Mouse (Mus musculus) heart, embryonic 12.5 days (tissue): ENCODE measurements around the gene Noa1. TPM values are rescaled to one million over a fixed set of nuclear protein-coding genes. Genes with fewer than 3 reads are reported as not detected.

Source experiments
- ATAC-seq: fragments of 200-750 bp; cut with Nextera tagmentation; 2 replicates; pipeline ENCODE4 v1.8.0; 2017; ENCODE audit warnings: moderate TSS enrichment, moderate library complexity; ENCODE audit not compliant: insufficient number of reproducible peaks, low FRiP score
- H3K27ac ChIP-seq: fragments of 300-500 bp; sonication (generic); 2 replicates; pipeline ENCODE4 v1.5.1; 2016; ENCODE audit warnings: mild to moderate bottlenecking, moderate library complexity; ENCODE audit not compliant: poor library complexity, severe bottlenecking
- H3K27me3 ChIP-seq: fragments of 300-500 bp; sonication (generic); replicated peaks from 2 replicates; pipeline ENCODE4 v1.6.1; 2016; ENCODE audit warnings: mild to moderate bottlenecking, moderate library complexity
- H3K36me3 ChIP-seq: fragments of 300-500 bp; sonication (generic); 2 replicates; pipeline ENCODE4 v1.6.1; 2016; ENCODE audit warnings: mild to moderate bottlenecking, moderate library complexity
- H3K4me1 ChIP-seq: fragments of 300-500 bp; sonication (generic); replicated peaks from 2 replicates; pipeline ENCODE4 v1.6.1; 2016; ENCODE audit warnings: mild to moderate bottlenecking
- H3K4me2 ChIP-seq: fragments of 300-500 bp; sonication (generic); 2 replicates; pipeline ENCODE4 v1.6.1; 2016; ENCODE audit warnings: mild to moderate bottlenecking, moderate library complexity
- H3K4me3 ChIP-seq: fragments of 300-500 bp; sonication (generic); 2 replicates; pipeline ENCODE4 v1.5.1; 2016; ENCODE audit warnings: mild to moderate bottlenecking
- H3K9ac ChIP-seq: fragments of 300-500 bp; sonication (generic); 2 replicates; pipeline ENCODE4 v1.6.1; 2016; ENCODE audit warnings: mild to moderate bottlenecking, moderate library complexity
- H3K9me3 ChIP-seq: fragments of 300-500 bp; sonication (generic); replicated peaks from 2 replicates; pipeline ENCODE4 v1.6.1; 2016; ENCODE audit warnings: mild to moderate bottlenecking, moderate library complexity
- WGBS: fragments of 180-500 bp; shearing (Covaris S2); methylation state at CpG from one replicate; pipeline ENCODE4 v1.1.7; 2016; 5-methylcytosine and 5-hydroxymethylcytosine counted together
- polyA plus RNA-seq: library from polyadenylated mRNA; unstranded; fragments of >200 nt; fragmentation: Nextera tagmentation; extraction: Ambion mirVana; gene quantifications from 2 replicates; pipeline ENCODE4 v1.2.1, GENCODE M21; 2016

Gene Noa1
- polyA plus RNA-seq = 22.9 and 23.0 TPM in 2 replicates

DNA sequence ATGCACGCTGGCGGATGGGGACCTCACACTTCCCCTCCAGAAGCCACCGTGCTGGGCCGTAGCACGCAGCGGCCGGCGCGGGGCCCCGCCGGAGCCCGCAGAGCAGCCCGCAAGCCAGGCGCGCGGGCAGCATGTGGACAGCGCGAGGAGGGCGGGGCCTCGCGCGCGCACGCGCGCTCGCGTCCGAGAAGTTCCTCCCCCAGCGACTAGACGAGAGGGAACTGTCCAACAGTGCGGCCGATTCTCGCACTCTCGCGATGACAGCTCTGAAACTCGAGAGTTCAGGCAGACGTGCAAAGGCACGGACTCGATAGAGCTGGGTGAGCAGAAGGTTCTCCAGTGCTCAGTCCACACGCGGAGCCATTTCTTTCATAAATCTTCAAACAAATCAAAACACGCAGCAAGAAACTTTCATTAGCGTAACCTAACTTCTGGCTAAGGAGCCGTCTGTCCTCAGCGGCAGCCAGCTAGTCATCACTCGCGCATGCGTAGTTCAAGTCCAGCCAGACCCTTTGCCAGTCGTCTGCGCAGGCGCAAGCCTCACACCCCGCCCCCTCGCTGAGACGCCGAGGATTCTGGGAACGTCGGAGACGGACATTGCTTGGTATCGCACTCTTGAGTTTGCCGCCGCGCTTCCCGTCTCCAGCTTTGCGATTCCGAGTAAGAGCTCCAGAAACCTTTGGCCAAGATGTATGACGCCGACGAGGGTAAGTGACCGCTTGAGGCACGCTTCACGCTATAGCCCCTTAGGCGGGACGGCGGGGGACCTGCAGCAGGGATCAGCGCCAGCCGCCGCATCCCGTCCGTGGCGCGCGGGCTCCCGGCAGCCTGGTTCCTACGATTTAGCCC, at the start of gene Noa1, which contains the start of gene Polr2b:
TSS of gene Noa1 (minus strand) at position 161 of the 849 bp plus-strand sequence.
TSS of gene Polr2b (plus strand) at position 224 of the 849 bp plus-strand sequence.
- Histone ChIP-seq H3K36me3 (peaks cover 41% of the 10 kb centered on the region), H3K4me3 (peak within 1 kb of the TSS; percentile 86), H3K27ac (peak within 1 kb of the TSS; percentile 92), H3K27me3 (no peaks in the 10 kb centered on the region), H3K4me2 (peak within 1 kb of the TSS; percentile 94), H3K9ac (peak within 1 kb of the TSS; percentile 85), H3K4me1 (peaks cover 21% of the 10 kb centered on the region), H3K9me3 (no peaks in the 10 kb centered on the region)
- under 1% methylated on average over 85 of the region's 85 CpGs for WGBS
- peak; percentile 97 for ATAC-seq

DNA sequence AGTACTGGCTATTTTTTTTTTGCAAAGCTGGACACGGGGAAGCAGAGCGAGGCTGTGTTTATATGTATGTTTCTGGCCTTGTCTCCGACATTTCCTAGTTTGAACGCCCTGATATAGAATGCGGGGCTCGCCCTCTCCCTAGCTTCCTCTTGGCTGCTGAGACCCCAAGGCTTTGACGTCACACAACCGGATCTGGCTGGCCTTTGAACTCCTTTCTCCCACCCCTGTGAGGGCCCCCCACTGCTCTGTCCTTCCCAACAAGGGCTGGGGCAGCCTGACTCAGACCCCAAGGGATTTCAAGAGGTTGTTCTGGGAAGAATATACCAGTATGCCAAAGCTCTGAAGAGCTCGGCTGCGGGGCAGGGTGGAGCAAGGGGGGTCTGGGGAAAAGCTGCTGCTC, 48.5 kb upstream of the Noa1 start:
- no peaks in the 10 kb centered on the region for H3K9me3 ChIP-seq
- peak overlapping the region; percentile 54 for H3K4me3 ChIP-seq
- H3K9ac ChIP-seq = peak overlapping the region; percentile 69
- peak overlapping the region; percentile 48; the same call in 1 of the 2 replicates for H3K27ac ChIP-seq
- 3% methylated on average over 10 of the region's 10 CpGs for WGBS
- no peaks in the 10 kb centered on the region for H3K36me3 ChIP-seq
- 0 out of 2 replicates have a peak, but pooled peaks cover 4% of the 10 kb centered on the region for H3K27me3 ChIP-seq
- H3K4me2 ChIP-seq = peak overlapping the region; percentile 72
- peak; percentile 71 for ATAC-seq
- peaks cover 24% of the 10 kb centered on the region for H3K4me1 ChIP-seq

DNA sequence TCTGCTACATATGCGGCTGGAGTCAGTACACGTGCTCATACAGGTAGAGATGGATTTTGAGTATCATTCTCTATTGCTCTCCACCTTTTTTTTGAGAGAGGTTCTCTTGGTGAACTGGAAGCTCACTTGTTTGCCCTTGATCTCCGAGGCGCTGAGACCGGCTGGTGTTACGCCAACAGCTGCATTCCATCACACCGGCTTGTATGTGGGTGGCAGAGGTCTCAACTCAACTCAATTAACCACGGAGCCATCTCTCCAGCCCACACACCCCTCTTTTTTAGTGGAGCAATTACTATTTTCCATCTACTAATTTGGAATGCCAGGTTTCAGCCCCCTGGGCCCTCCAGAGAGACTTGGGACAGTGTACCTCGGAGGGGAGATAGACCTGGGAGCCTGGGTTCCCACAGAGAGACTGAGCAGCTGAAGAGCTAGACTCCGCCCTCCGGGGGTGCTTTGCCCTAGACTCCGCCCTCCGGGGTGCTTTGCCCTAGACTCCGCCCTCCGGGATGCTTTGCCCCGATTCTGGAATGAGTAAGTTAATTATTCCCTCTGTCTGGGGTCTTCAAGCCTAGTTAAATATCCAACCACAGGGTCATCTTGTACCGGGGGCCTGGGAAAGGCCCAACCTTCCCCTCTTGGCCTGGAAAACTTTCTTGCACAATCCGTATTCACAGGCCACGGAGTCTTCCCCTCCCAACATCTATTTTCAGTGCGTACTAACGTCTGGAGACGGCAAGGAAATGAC, 47.7 kb upstream of the Noa1 start:
- peak overlapping the region; percentile 69 for H3K9ac ChIP-seq
- H3K27me3 ChIP-seq = 0 out of 2 replicates have a peak, but pooled peaks cover 4% of the 10 kb centered on the region
- peaks cover 24% of the 10 kb centered on the region for H3K4me1 ChIP-seq
- peak; percentile 80 for ATAC-seq
- WGBS = 14% methylated on average over 22 of the region's 22 CpGs
- H3K9me3 ChIP-seq = no peaks in the 10 kb centered on the region
- peak overlapping the region; percentile 54 for H3K4me3 ChIP-seq
- H3K4me2 ChIP-seq = peak overlapping the region; percentile 72
- H3K36me3 ChIP-seq = no peaks in the 10 kb centered on the region
- H3K27ac ChIP-seq = peak overlapping the region; percentile 48; the same call in 1 of the 2 replicates

DNA sequence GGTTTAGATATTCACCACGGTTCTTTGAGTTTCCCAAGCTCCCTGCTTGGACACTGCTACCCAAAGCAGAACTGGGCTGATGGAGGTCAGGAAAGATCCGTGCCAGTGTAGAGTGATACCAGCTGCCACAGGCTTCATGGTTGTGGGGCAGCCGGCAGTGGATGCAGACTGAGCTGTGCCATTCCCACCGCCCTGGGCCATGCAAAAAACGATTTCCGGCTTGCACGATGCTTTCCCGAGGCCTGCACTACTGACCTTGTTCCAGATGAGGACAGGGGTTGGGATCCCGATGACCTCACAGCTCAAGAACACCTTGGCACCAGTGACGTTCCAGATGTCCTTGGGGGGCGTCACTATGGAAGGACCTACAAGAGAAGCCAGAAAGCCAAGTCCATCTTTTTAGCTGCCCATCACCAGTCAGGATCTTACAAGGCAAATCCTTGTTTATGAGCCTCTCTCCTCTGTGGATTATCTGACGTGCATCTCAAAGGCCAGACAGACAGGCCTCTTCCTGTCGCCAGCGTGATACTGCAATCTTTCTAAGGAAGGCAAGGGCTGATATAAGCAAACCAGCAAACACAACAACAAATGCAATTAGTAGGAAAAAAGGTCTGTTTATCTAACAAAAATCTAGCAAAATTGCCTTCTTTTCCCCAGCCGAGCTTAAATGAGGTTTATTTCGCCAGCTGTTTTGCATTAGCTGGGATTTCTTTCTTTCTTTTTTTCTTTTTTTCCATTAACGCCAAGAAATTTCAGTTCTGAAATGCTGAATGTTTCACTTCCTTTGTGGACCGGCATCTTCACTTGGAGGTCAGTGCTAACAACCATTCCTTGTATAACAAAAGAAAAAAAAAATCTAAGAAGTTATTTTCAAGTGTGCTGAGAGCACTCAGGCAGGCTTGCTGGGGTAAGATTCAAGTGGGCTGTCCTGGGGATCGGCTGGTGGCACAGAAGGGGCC, 45.7 kb upstream of the Noa1 start:
- no peak for ATAC-seq
- Histone ChIP-seq H3K9me3 (no peaks in the 10 kb centered on the region), H3K4me2 (no peak overlapping the region), H3K27ac (0 out of 2 replicates have a peak overlapping the region, but pooled peaks have one; percentile 28), H3K27me3 (0 out of 2 replicates have a peak, but pooled peaks cover 4% of the 10 kb centered on the region), H3K9ac (no peak overlapping the region), H3K4me1 (peaks cover 21% of the 10 kb centered on the region), H3K4me3 (no peak overlapping the region), H3K36me3 (peaks cover 4% of the 10 kb centered on the region)
- WGBS = 64% methylated on average over 19 of the region's 19 CpGs

DNA sequence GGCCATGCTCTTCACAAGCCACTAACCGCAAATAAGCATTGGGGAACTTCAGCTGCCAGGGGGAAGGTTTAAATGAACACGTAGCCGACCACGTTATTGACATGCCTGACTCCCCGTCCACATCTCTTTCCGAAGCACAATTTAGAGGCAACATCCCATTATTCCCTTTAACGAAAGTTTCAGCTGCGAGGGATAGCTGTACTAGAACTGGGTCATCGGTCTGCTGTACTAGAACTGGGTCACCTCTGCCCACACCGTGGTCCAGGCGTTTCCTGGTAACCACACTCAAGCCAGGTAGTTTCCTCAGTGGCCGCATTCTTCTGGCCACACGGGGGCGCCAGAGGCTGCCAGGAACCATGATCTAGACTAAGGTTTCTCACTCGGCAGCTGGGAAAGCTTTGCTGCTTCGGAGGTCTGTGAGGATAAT, 44.5 kb upstream of the Noa1 start:
- ATAC-seq = no peak
- peak overlapping the region; percentile 57 for H3K4me2 ChIP-seq
- H3K9ac ChIP-seq = no peak overlapping the region
- no peak overlapping the region for H3K27ac ChIP-seq
- WGBS = 7% methylated on average over 16 of the region's 16 CpGs
- H3K27me3 ChIP-seq = 0 out of 2 replicates have a peak, but pooled peaks cover 4% of the 10 kb centered on the region
- H3K36me3 ChIP-seq = peaks cover 16% of the 10 kb centered on the region
- H3K9me3 ChIP-seq = no peaks in the 10 kb centered on the region
- H3K4me1 ChIP-seq = peaks cover 21% of the 10 kb centered on the region
- no peak overlapping the region for H3K4me3 ChIP-seq

DNA sequence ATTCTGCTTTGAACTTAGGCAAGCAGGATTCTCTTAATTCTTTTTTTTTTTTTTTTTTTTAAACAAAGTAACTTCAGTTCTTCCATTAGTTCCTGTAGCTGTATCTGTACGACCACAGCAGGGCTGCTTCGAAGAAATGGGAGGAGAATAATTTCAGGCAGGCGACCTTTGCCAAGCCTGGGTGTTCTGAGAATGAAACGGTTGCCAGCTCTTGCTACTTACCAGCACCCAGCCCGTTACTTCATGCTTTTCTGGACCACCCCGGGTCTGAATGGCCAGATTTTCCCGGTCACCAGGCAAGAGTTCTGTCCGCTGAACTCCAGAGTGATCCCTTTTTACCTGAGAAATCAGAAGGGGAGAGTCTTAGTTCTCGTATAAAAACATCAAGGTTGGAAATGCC, 41.8 kb upstream of the Noa1 start:
- H3K4me2 ChIP-seq = no peak overlapping the region

DNA sequence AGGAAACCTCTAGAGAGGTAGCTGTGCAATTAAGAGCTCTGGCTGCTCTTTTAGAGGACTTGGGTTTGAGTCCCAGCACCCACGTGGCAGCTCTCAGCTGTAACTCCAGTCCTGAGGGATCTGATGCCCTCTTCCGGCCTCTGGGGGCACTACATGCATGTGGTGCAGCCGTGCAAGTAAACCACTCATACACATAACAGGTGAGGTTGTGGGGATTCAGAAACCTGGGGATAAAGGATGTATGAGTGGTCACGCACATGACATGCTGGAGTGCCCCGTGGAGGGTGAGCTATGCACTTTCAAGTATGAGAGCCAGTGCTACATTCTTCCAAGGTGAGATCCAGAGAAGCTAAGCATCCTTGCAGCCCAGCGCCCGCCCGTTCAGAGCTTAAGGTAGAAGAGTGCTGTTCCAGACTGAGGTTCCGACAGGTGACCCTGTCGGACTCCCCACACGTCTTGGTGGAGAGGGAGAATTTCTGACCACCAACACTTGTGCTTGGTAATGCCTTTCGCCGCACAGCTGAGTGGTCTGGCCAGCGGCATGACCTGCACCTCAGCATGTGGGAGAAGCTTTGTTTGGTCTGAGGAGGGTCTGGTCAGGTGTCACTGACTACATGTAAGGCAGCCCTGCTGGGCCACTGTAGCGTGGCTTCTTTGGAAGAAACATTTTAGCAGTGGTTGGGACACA, 40.2 kb upstream of the Noa1 start:
- H3K4me3 ChIP-seq = no peak overlapping the region
- H3K9ac ChIP-seq = no peak overlapping the region
- 0 out of 2 replicates have a peak, but pooled peaks cover 3% of the 10 kb centered on the region for H3K4me1 ChIP-seq
- H3K27ac ChIP-seq = no peak overlapping the region
- no peak for ATAC-seq
- H3K36me3 ChIP-seq = peaks cover 55% of the 10 kb centered on the region
- WGBS = 92% methylated on average over 15 of the region's 15 CpGs
- no peaks in the 10 kb centered on the region for H3K27me3 ChIP-seq
- no peaks in the 10 kb centered on the region for H3K9me3 ChIP-seq
- no peak overlapping the region for H3K4me2 ChIP-seq

More for the DNA sequence above, 41.8 kb upstream of the Noa1 start:
- H3K27me3 ChIP-seq = 0 out of 2 replicates have a peak, but pooled peaks cover 4% of the 10 kb centered on the region
- WGBS = 80% methylated on average over 9 of the region's 9 CpGs
- no peak overlapping the region for H3K9ac ChIP-seq
- no peak overlapping the region for H3K27ac ChIP-seq
- H3K4me3 ChIP-seq = no peak overlapping the region
- no peak for ATAC-seq
- H3K36me3 ChIP-seq = peaks cover 42% of the 10 kb centered on the region
- H3K4me1 ChIP-seq = 0 out of 2 replicates have a peak, but pooled peaks cover 8% of the 10 kb centered on the region
- H3K9me3 ChIP-seq = no peaks in the 10 kb centered on the region

DNA sequence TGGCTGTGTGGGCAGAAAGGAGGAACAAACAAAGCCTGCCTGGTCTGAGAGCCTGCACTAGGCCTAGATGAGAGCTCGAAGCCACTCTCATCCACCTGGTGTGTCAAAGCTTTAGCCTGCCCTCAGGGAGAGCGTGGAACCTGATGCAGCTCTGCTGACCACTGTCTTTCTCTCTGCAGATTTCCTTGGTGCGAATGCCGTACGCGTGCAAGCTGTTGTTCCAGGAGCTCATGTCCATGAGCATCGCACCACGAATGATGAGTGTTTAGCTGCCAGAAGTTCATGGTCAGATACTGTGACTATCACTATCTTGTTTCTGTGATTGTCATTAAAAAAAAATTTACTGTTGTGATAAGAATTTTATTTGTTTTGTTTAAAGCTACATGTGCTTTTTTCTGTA, 39.0 kb upstream of the Noa1 start:
- no peak overlapping the region for H3K4me3 ChIP-seq
- no peak overlapping the region for H3K27ac ChIP-seq
- H3K4me2 ChIP-seq = no peak overlapping the region
- no peaks in the 10 kb centered on the region for H3K4me1 ChIP-seq
- WGBS = 96% methylated on average over 8 of the region's 8 CpGs
- H3K9me3 ChIP-seq = no peaks in the 10 kb centered on the region
- H3K36me3 ChIP-seq = peaks cover 62% of the 10 kb centered on the region
- no peak for ATAC-seq
- H3K9ac ChIP-seq = no peak overlapping the region
- H3K27me3 ChIP-seq = no peaks in the 10 kb centered on the region

DNA sequence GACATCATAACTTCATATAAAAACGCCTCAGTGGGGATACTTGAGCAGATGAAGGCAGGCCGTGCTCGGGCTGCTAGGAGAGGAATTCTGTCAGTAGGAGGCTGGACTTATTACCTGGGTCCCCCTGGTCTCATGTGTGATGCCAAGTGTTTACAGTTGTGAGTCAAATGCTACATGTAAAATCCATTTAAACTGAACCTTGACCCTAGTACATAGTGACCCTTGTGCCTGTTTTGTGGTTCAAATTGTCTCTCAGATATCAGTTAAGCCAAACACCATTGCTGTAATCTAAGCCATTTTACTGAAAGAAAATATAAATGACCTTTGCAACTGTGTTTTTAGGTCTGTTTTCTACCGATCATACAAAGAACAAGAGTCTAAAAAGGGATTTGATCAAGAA, 30.1 kb upstream of the Noa1 start:
- H3K4me2 ChIP-seq = no peak overlapping the region
- no peak overlapping the region for H3K4me3 ChIP-seq
- no peaks in the 10 kb centered on the region for H3K4me1 ChIP-seq
- no peak for ATAC-seq
- no peaks in the 10 kb centered on the region for H3K27me3 ChIP-seq
- H3K9ac ChIP-seq = no peak overlapping the region
- peaks cover 86% of the 10 kb centered on the region for H3K36me3 ChIP-seq
- no peak overlapping the region for H3K27ac ChIP-seq
- WGBS = 84% methylated on average over 4 of the region's 4 CpGs
- H3K9me3 ChIP-seq = no peaks in the 10 kb centered on the region

DNA sequence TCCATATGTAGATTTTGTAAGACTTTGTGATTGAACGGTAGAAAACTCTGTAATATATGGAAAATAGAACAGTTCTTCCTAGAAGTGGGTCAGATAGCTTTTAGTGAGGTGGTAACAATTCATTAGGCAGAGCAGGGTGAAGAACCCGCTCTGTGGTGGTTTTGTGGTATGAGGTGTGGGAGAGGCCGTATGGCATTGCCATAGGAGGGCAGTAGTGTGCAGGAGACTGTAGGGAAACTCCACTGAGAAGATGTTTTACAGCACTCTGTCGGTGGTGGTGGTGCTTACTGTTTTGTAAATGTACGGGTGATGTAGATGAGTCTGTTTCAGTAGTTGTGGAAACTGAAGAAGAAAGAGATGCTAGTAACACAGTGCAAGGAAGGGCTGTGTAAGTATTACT, 20.3 kb upstream of the Noa1 start:
- 76% methylated on average over 5 of the region's 5 CpGs for WGBS
- peaks cover 83% of the 10 kb centered on the region for H3K36me3 ChIP-seq
- H3K27ac ChIP-seq = no peak overlapping the region
- H3K27me3 ChIP-seq = no peaks in the 10 kb centered on the region
- H3K4me3 ChIP-seq = no peak overlapping the region
- H3K9me3 ChIP-seq = no peaks in the 10 kb centered on the region
- H3K4me2 ChIP-seq = no peak overlapping the region
- no peak for ATAC-seq
- H3K4me1 ChIP-seq = no peaks in the 10 kb centered on the region
- H3K9ac ChIP-seq = no peak overlapping the region
